Mouse (Mus musculus): ENCODE measurements around the gene Uts2.

Gene Uts2

DNA sequence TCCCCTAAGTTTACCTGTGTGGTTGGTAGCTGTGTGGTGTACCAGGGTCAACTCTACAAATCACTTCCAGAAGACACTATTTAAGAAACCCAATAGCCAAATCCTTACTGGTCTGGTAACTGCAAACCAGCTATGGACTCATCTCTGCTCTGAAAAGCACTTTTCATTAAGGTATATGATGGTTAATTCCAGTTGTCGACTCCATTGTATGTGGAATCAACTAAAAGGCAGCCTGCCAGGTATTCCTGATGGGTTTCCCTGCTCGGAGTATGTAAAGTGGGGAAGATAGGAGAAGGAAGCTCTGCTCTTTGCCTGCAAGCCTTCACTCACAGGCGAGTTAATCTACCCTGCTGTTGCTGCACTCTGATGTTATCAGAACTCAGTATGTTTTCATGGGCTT, 49.6 kb downstream of the Uts2 start:
- TF ChIP-seq GATA4 (IDR thresholded peaks at IDR 0.05; ENCODE audit: insufficient replicate concordance, low read length) = no peak

- no peak for TF ChIP-seq GATA4 (IDR thresholded peaks at IDR 0.05; ENCODE audit: insufficient replicate concordance, low read length)
These were observed 54.3 kb downstream of the Uts2 start for GRCm38 (mm10) chr4:151051162-151051561.
